Mouse (Mus musculus) brain, adult 2 months (tissue): ENCODE results near the gene Ptcd2.
A peak's percentile ranks its signal among the peaks of the same experiment; 100 is the strongest.
"Not testable (repeated sequence)": the region's sequence is repeated elsewhere in the genome, so short reads cannot be mapped to it uniquely, and the experiment has no call there.

Experiments used
- DNase-seq: peaks from one replicate; pipeline ENCODE4 v3.0.0; 2011; ENCODE audit warnings: low read depth, low spot score

The Ptcd2 gene

GRCm38 (mm10) chr13:99355861-99356260, 11.4 kb upstream of the Ptcd2 start:
- DNase-seq: no peak

- no peak for DNase-seq
Observed at GRCm38 (mm10) chr13:99355072-99355471, 10.6 kb upstream of the Ptcd2 start.

- DNase-seq: no peak
Observed at GRCm38 (mm10) chr13:99353490-99353851, 9.0 kb upstream of the Ptcd2 start.

GRCm38 (mm10) chr13:99352758-99353489, 8.4 kb upstream of the Ptcd2 start:
- DNase-seq: peak; percentile 99

GRCm38 (mm10) chr13:99351596-99351995, 7.1 kb upstream of the Ptcd2 start:
- DNase-seq: no peak

GRCm38 (mm10) chr13:99351186-99351585, 6.7 kb upstream of the Ptcd2 start:
- no peak for DNase-seq

- no peak for DNase-seq
Observed at GRCm38 (mm10) chr13:99350009-99350408, 5.5 kb upstream of the Ptcd2 start.

- no peak for DNase-seq
Observed at GRCm38 (mm10) chr13:99343876-99344598, 468 bp downstream of the Ptcd2 start.

DNA sequence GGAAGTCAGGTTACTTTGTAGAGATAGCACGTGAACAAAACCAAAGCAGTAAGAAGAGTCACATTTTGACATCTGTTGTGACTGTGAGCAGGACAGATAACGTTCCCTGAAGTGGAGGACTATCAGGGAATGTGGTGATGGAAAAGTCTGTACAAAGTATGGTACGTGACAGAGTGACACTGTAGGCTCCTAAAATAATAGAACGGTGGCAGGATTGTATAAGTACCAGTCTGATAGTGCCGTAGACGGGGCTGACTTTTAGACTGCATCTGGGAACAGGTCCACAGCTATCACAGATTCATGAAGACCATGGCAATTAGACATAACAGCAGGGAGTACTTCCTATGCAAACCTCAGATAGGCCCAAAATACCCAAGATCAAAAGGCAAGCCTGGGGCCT, 3.0 kb downstream of the Ptcd2 start:
- DNase-seq: no peak

DNA sequence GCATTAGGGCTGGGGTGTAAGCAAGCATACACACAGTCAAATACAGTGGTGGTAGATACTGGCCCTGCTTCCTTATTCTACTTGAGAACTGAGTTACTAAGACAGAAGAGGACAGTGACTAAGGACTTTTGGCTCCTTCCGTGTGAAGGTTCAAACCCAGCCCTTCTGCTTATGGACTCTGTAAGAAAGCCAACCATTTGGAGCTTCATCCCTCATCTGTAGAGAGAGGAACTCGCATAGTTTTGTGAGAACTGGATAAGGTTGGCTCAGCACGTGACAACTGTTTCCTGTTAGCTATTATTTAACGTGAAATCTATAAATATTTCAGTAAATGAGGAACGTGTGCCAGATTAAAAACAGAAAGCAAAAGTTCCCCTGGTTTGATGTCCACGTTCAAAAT, 7.0 kb downstream of the Ptcd2 start:
- DNase-seq: no peak

GRCm38 (mm10) chr13:99331255-99331654, 13.2 kb downstream of the Ptcd2 start:
- DNase-seq: no peak

- not testable (repeated sequence) for DNase-seq
Observed at GRCm38 (mm10) chr13:99324337-99324685, 20.2 kb downstream of the Ptcd2 start.

GRCm38 (mm10) chr13:99323632-99324336, 20.7 kb downstream of the Ptcd2 start:
- DNase-seq: peak; percentile 37

- not testable (repeated sequence) for DNase-seq
Observed at GRCm38 (mm10) chr13:99322915-99323314, 21.6 kb downstream of the Ptcd2 start.

DNA sequence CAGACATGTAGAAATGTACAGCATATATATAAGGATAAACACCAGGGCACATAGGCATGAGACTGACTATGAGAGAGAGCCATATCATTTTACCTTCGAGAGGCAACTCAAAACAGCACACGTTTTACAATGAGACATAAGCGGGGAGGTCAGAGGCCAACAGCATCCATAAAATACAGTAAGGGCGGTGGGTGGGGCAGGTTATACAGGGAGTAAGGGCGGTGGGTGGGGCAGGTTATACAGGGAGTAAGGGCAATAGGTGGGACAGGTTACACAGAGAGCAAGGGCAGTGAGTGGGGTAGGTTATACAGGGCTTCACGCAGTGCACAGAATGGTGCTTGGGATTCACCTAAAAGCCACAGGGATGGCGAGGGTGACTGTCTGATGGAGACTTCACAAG, 24.1 kb downstream of the Ptcd2 start:
- no peak for DNase-seq

- peak; percentile 71 for DNase-seq
Observed at GRCm38 (mm10) chr13:99317058-99317457, 27.4 kb downstream of the Ptcd2 start.

- no peak for DNase-seq
Observed at GRCm38 (mm10) chr13:99316366-99316765, 28.1 kb downstream of the Ptcd2 start.

DNA sequence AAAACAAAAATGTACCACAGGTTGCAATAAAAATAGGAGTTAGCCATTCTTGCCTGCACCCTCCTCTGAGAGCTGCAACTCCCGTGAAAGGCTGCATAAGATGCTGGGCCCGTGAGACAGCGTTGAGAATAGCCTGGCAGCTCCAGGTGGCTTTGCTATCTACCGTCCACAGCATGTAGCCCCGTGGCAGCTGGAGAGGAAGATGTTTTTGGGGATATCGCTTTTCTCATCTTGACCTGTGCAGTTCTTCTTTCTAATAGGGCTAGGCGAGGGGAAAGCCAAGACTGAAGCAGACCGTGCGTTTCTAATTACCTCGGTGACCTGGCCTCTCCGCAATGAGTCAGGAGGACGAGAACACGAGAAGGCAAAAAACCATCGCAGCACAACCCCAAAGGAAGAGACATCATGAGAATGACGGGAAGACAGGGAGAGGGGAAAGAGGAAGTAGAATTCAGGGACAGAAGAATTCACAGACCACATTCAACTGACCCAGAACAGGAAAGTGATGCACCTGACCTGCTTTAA, 29.8 kb downstream of the Ptcd2 start:
- no peak for DNase-seq

DNA sequence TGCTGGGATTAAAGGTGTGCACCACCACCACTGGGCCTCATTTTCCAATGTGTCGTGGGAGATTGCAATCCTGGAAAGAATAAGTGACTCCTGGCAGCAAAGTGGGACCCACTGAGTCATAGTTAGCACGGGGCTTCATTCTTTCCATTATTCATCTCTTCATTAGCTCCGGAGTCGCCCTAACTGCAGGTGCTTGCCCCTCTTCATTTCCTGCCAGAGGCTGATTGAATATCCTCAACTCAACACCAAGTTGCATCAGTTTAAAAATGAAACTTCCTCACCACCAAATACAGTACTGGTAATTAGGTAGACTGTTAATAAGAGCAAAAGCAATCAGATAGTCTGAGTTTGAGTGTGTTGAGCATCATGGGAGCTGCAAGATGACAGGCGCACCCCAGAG, 30.4 kb downstream of the Ptcd2 start:
- no peak for DNase-seq

DNA sequence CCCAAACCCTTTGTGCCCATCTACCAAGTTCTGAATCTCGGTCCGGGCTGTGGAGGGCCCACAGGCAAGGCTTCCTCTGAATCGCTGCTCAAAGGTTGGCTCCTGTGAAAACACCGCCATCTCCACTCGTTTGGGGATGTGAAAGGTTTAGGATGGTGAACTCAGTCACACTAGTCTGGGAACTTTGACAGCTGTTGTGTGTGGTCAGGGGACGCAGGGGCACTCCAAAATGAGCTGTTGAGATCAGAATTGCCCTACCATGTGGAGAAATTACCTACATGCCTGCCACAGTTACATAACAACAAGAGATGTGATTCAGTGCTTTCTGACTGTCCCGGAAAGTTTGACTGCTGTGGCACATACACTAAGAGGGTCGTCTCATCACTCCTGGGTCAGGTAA, 36.1 kb downstream of the Ptcd2 start:
- no peak for DNase-seq

DNA sequence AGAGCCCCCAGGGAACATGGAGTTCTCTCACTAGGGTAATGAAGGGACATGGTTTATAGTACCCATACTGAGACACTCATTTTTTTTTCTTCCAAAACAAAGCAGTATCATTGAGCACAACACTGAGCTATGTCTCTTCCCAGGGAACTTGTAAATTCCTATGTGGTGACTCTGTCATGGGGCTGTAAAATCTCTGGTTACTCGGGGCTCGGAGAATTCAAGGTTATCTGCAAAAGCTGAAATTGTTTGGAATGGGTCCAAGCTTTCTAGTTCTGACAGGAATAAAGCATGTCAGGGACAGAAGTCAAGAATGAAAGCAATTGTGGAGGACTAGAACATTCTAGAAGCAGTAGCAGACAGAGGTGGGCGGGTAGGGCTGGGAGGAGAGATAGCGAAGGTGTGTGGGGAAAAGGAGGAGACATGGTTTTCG, 36.6 kb downstream of the Ptcd2 start:
- DNase-seq: no peak

GRCm38 (mm10) chr13:99306164-99306563, 38.3 kb downstream of the Ptcd2 start:
- no peak for DNase-seq
